Mouse (Mus musculus): ENCODE data around the gene Hcn1. TPM values are rescaled to one million over a fixed set of nuclear protein-coding genes. Genes with fewer than 3 reads are reported as not detected.

Gene Hcn1
- polyA plus RNA-seq, 1 experiment from 2014 or later, result 0.23 TPM

DNA sequence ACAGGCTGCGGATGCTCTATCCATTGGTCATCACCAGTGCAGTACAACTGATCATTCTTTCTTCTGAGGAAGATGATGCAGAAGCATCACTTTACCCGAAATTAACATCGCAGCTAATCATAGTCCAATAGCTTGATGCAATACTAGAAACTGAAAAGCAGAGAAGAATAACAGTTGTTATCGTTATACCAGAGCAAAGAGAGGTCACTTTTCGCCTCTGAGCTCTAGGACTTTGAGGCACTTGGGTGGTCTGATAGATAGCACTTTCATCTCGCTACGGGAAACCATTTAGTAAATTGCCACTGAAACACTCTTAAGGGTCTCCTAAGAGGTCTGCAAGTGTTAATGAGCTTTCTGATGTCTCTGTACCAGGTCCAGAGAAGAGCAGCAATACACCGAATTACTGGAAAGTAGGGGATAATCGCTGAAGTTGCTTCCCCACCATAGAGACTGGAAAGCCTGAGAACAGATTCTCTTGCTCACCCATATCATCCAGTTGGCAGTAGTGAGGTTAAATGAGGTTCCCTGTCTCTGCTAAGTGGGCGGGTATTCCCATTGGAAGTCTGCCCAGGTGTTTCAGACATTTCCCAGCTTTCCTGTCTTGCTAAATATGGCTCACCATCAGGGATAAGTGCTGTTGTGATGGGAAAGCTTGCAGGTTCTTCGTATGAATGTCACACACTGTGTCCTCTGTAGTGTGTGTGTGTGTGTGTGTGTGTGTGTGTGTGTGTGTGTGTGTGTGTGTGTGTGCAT lies 105.0 kb downstream of the Hcn1 start:
- Histone ChIP-seq H3K36me3 (no peaks in the 10 kb centered on the region), H3K27me3 (no peaks in the 10 kb centered on the region), H3K9ac (replicated peaks) (no peak overlapping the region), H3K9me3 (no peaks in the 10 kb centered on the region), H3K4me2 (replicated peaks) (no peak overlapping the region), H3K27ac (no peak overlapping the region), H3K4me3 (replicated peaks) (no peak overlapping the region), H3K4me1 (replicated peaks) (no peaks in the 10 kb centered on the region)
- 86% methylated on average over 11 of the region's 11 CpGs for WGBS
- no peak for ATAC-seq

DNA sequence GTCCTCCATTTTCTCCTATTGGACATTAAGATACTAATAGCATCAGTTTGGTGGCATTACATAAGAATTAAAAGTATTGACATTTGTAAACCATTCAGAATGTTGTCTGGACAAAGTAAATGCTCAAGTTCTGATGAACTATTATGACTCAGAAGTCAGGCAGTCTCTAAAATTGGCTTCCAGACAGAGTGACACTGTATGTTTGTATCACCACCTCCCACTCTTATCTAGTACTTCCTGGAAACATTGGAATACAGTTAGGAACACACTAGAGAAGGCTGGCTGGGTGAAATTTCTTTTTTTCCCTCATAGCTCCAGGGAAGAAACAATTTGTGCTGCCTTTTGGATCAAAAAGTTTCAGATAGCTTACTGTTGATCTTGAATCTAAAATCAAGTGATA lies 108.7 kb downstream of the Hcn1 start:
- H3K4me2 ChIP-seq (replicated peaks), result no peak overlapping the region
- no peaks in the 10 kb centered on the region for H3K27me3 ChIP-seq
- no peaks in the 10 kb centered on the region for H3K36me3 ChIP-seq
- no peak overlapping the region for H3K4me3 ChIP-seq (replicated peaks)
- H3K27ac ChIP-seq, result no peak overlapping the region
- no peaks in the 10 kb centered on the region for H3K9me3 ChIP-seq
- H3K9ac ChIP-seq (replicated peaks), result no peak overlapping the region
- H3K4me1 ChIP-seq (replicated peaks), result no peaks in the 10 kb centered on the region
- ATAC-seq, result no peak

DNA sequence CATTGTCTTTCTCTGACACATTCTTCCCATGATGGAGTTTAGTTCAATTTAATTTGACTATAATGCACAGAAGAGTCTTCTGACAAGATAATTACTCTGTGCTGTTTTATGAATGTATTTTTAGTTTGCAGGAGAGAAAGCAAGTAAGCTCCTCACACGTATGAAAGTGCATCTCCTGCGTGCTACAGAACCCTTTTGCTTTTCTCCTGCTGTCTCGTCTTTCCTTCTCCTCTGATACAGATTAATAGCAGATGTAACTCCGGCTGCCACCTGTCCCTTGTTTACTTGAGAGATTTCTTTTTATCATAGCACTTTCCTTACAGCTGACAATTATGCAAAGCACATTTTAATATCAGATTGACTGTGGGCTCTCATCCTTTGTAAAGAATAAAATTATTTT lies 120.0 kb downstream of the Hcn1 start:
- Histone ChIP-seq H3K9me3 (no peaks in the 10 kb centered on the region), H3K9ac (replicated peaks) (no peak overlapping the region), H3K4me2 (replicated peaks) (no peak overlapping the region), H3K4me1 (replicated peaks) (no peaks in the 10 kb centered on the region), H3K4me3 (replicated peaks) (no peak overlapping the region), H3K36me3 (no peaks in the 10 kb centered on the region), H3K27me3 (no peaks in the 10 kb centered on the region), H3K27ac (no peak overlapping the region)
- ATAC-seq, result no peak
- 59% methylated on average over 4 of the region's 4 CpGs for WGBS

DNA sequence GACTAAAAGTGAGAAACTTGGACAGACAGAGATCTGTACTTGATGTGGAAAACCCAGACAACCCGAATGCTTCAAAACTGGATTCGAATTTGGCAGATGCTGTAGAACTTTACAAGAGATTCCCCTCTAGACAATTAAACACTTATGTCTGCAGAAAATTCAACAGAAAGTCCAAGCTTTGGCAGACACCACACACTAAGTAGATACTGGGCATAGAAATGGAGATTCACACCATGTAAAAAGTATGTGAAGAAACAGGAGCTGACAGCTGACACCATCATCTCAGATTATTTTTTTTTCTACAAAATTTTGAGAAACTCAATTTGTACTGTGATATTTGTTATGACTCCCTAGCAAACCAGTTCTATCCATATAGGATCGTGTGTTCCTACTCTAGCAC lies 122.0 kb downstream of the Hcn1 start:
- H3K9me3 ChIP-seq, result no peaks in the 10 kb centered on the region
- H3K4me1 ChIP-seq (replicated peaks), result no peaks in the 10 kb centered on the region
- no peak overlapping the region for H3K27ac ChIP-seq
- H3K36me3 ChIP-seq, result no peaks in the 10 kb centered on the region
- no peaks in the 10 kb centered on the region for H3K27me3 ChIP-seq
- no peak overlapping the region for H3K4me3 ChIP-seq (replicated peaks)
- no peak for ATAC-seq
- no peak overlapping the region for H3K4me2 ChIP-seq (replicated peaks)
- 85% methylated on average over 3 of the region's 3 CpGs for WGBS
- no peak overlapping the region for H3K9ac ChIP-seq (replicated peaks)

DNA sequence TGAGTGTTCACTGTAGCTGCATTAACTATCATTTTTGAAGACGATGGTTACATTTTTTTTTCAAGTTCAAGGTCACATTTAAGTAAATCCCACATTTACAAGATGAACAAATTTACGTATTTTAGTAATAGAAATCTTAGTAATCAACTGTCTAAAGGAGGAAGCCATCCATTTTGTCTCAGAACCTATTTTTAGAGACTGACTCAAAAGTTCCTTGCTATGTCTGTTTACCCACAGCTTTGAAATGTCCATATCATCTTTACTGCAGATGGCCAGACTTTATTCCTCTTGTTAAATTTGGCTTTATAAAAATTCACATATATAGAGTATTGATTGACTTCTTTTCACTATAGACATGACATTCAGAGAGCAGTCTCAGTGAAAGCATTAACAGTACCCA lies 126.3 kb downstream of the Hcn1 start:
- no peaks in the 10 kb centered on the region for H3K27me3 ChIP-seq
- no peak overlapping the region for H3K4me3 ChIP-seq (replicated peaks)
- no peaks in the 10 kb centered on the region for H3K4me1 ChIP-seq (replicated peaks)
- H3K36me3 ChIP-seq, result no peaks in the 10 kb centered on the region
- no peak overlapping the region for H3K9ac ChIP-seq (replicated peaks)
- ATAC-seq, result no peak
- WGBS, result 78% methylated on average over 2 of the region's 2 CpGs
- H3K9me3 ChIP-seq, result no peaks in the 10 kb centered on the region
- no peak overlapping the region for H3K27ac ChIP-seq
- no peak overlapping the region for H3K4me2 ChIP-seq (replicated peaks)

DNA sequence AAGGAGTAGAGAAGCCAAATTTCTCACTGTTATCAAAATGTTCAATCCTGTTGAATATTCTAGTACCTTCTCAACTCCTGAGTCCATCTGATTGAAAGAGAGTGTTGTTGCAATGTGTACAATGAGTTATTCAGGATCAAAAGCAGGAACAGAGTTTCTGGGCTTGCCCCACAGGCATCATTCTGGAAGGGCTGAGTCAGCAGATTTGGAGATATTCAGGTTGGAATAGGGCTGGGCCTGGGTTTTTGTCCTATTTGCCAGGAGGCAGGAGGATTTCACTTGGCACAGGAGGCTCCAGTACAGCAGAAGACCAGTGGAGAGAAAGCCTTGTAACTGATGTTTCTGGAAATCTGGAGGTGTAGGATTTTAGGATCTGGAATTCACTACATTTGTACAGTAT lies 130.6 kb downstream of the Hcn1 start:
- no peaks in the 10 kb centered on the region for H3K4me1 ChIP-seq (replicated peaks)
- no peak overlapping the region for H3K9ac ChIP-seq (replicated peaks)
- H3K4me3 ChIP-seq (replicated peaks), result no peak overlapping the region
- H3K27me3 ChIP-seq, result no peaks in the 10 kb centered on the region
- no peak overlapping the region for H3K4me2 ChIP-seq (replicated peaks)
- no peak overlapping the region for H3K27ac ChIP-seq
- no peak for ATAC-seq
- no peaks in the 10 kb centered on the region for H3K9me3 ChIP-seq
- no peaks in the 10 kb centered on the region for H3K36me3 ChIP-seq

DNA sequence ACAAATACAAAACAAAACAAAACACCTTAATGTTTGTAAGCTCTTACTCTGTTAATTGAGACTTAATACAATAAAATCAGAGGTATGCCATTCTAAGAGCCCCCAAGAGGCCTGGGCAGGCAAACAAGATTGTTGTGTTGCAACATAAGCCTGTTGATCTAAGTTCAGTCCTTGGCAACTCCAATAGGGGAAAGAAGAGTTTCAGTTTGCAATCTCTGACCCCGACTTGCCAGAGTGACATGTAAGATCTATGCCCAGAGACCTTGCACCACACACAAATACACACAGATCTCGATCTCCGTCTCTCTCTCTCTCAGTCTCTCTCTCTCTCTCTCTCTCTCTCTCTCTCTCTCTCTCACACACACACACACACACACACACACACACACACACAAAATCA lies 142.3 kb downstream of the Hcn1 start:
- Histone ChIP-seq H3K36me3 (no peaks in the 10 kb centered on the region), H3K4me3 (replicated peaks) (no peak overlapping the region), H3K4me1 (replicated peaks) (no peaks in the 10 kb centered on the region), H3K27me3 (no peaks in the 10 kb centered on the region), H3K9me3 (no peaks in the 10 kb centered on the region), H3K27ac (no peak overlapping the region), H3K9ac (replicated peaks) (no peak overlapping the region), H3K4me2 (replicated peaks) (no peak overlapping the region)
- ATAC-seq, result no peak
- 94% methylated on average over 3 of the region's 3 CpGs for WGBS

DNA sequence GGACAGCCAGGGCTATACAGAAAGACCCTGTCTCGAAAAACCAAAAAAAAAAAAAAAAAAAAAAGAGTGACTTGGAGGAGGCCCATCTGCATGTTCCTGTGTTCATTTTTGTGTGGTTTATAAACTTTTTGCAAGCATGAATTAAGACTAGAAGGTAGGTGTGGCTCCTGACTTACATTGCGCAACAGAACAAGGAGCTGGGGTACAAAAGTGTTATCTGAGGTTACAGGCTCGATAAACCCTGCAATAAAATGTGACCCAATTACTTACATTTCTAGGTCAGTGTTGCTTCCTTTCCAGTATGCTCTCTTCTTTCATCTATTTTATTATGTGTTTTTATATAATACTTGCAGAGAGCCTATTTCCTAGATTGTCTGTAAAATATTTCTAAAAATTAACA lies 143.1 kb downstream of the Hcn1 start:
- no peaks in the 10 kb centered on the region for H3K4me1 ChIP-seq (replicated peaks)
- no peaks in the 10 kb centered on the region for H3K9me3 ChIP-seq
- no peak overlapping the region for H3K9ac ChIP-seq (replicated peaks)
- H3K36me3 ChIP-seq, result no peaks in the 10 kb centered on the region
- no peak for ATAC-seq
- no peak overlapping the region for H3K4me3 ChIP-seq (replicated peaks)
- no peak overlapping the region for H3K4me2 ChIP-seq (replicated peaks)
- 92% methylated on average over 3 of the region's 3 CpGs for WGBS
- H3K27ac ChIP-seq, result no peak overlapping the region
- no peaks in the 10 kb centered on the region for H3K27me3 ChIP-seq

DNA sequence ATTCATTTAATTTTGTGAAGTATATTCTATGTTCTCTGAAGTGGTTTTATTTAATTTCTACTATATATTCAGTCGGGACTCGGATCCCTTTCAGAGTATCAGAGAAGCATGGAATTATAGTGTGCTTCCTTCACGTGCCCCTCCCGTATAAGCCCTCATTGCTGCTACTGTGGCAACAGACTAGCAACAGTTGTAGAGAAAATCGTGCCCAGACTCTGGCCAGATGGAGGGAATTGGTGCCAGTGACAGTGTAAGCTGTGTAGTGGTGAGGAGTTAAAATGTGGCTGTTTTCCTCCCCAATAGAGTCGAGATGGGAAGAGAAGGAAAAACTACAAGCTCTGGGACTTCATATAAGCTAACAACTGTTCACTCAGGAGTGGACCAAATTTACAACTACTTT lies 163.4 kb downstream of the Hcn1 start:
- no peak for ATAC-seq
- H3K36me3 ChIP-seq, result no peaks in the 10 kb centered on the region

DNA sequence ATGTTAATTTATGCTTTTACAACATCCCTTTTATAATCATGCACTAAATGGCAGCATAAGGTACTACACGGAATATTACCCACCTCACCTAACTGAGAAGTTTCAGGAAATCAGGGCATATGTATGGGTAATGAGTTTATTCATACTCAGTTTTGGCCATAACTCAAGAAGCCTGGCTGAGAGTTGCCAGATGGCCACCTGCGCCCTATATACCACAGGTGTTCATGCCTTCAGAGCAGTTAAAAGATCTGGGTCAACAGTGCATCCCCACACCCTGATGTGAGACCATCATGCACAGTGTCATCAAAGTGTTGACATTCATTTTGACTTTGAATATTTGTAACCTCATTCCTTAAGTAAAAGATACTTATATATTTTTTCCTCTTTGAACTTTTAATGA lies 183.3 kb downstream of the Hcn1 start:
- ATAC-seq, result no peak
- WGBS, result 96% methylated on average over 2 of the region's 2 CpGs
- no peak overlapping the region for H3K9ac ChIP-seq (replicated peaks)

More for the DNA sequence above, 163.4 kb downstream of the Hcn1 start:
- no peak overlapping the region for H3K27ac ChIP-seq
- no peaks in the 10 kb centered on the region for H3K27me3 ChIP-seq
- no peak overlapping the region for H3K4me3 ChIP-seq (replicated peaks)
- H3K4me1 ChIP-seq (replicated peaks), result no peaks in the 10 kb centered on the region
- no peak overlapping the region for H3K4me2 ChIP-seq (replicated peaks)
- 68% methylated on average over 6 of the region's 6 CpGs for WGBS
- no peak overlapping the region for H3K9ac ChIP-seq (replicated peaks)
- no peaks in the 10 kb centered on the region for H3K9me3 ChIP-seq

DNA sequence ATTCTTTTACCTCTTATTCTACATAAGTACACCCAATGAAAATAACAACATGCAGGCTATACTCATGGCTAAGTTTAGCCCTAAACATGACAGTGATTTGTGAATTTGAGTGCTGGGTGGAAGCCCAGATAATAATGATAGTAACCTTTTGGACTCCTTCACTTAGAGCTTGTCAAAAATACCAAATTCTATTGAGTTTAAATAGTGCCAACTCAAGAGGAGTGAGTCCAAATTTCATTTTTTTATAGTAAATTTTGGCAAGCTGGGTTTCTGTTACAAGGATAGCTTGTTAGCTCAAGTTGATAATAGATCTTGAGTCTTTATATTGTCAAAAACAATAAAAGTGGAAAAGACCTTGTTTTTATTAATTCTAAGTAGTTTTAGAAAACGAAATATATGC lies 190.7 kb downstream of the Hcn1 start:
- no peaks in the 10 kb centered on the region for H3K9me3 ChIP-seq
- H3K4me1 ChIP-seq (replicated peaks), result no peaks in the 10 kb centered on the region
- no peaks in the 10 kb centered on the region for H3K27me3 ChIP-seq
- ATAC-seq, result no peak
- no peak overlapping the region for H3K4me3 ChIP-seq (replicated peaks)
- H3K9ac ChIP-seq (replicated peaks), result no peak overlapping the region
- no peak overlapping the region for H3K27ac ChIP-seq
- WGBS, result 67% methylated on average over 1 of the region's 1 CpGs
- H3K36me3 ChIP-seq, result no peaks in the 10 kb centered on the region
- no peak overlapping the region for H3K4me2 ChIP-seq (replicated peaks)

More for the DNA sequence above, 183.3 kb downstream of the Hcn1 start:
- Histone ChIP-seq H3K4me1 (replicated peaks) (no peaks in the 10 kb centered on the region), H3K36me3 (no peaks in the 10 kb centered on the region), H3K27me3 (no peaks in the 10 kb centered on the region), H3K9me3 (no peaks in the 10 kb centered on the region), H3K4me3 (replicated peaks) (no peak overlapping the region), H3K27ac (no peak overlapping the region), H3K4me2 (replicated peaks) (no peak overlapping the region)

DNA sequence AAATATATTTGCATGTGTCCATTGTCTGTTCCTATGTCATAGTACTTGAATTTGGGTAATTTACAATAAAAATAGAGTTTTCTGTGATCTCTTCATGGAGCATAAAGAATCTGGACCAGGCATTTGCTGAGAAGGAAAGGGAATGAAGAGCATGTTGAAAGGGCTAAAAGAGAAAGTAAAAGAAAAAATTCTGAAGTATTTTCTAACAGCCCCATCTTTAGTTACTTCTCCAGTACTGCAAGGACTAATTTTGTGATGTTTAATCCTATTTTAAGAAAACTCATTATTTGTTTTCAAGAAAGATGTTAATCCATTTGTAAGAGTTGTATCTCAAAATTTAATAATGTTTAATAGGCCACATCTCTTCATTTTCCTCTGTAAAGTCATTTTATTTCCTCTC lies 198.9 kb downstream of the Hcn1 start:
- no peaks in the 10 kb centered on the region for H3K27me3 ChIP-seq
- H3K27ac ChIP-seq, result no peak overlapping the region
- H3K4me2 ChIP-seq (replicated peaks), result no peak overlapping the region
- no peaks in the 10 kb centered on the region for H3K4me1 ChIP-seq (replicated peaks)
- no peaks in the 10 kb centered on the region for H3K36me3 ChIP-seq
- no peaks in the 10 kb centered on the region for H3K9me3 ChIP-seq
- no peak overlapping the region for H3K4me3 ChIP-seq (replicated peaks)
- no peak overlapping the region for H3K9ac ChIP-seq (replicated peaks)
- no peak for ATAC-seq

DNA sequence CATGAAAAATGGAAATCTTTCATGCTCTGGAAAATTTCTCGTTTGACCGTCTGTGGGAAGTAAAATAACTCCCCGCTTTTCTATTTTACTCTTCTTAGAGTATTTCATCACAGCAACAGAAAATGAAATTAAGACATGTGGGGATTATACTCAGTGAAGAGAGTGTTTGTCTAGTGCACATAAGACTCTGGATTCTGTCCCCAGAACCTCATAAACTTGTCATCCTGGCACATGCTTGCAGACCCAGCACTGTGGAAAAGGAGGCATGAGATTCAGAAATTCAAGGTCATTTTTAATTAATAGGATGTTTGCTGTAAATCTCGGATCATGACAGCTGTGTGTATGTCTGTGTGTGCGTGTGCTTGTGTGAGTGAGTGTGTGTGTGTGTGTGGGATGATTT lies 225.5 kb downstream of the Hcn1 start:
- H3K36me3 ChIP-seq, result no peaks in the 10 kb centered on the region
- H3K27ac ChIP-seq, result no peak overlapping the region
- H3K4me1 ChIP-seq (replicated peaks), result no peaks in the 10 kb centered on the region
- no peak overlapping the region for H3K4me3 ChIP-seq (replicated peaks)
- no peak overlapping the region for H3K9ac ChIP-seq (replicated peaks)
- no peak for ATAC-seq
- no peaks in the 10 kb centered on the region for H3K27me3 ChIP-seq
- no peaks in the 10 kb centered on the region for H3K9me3 ChIP-seq
- 86% methylated on average over 5 of the region's 5 CpGs for WGBS
- H3K4me2 ChIP-seq (replicated peaks), result no peak overlapping the region

Data from midbrain, embryonic 13.5 days (tissue).